Mouse (Mus musculus) CH12.LX (cell line): ENCODE measurements around the gene Hoxb5.

ENCODE experiments used
- BHLHE40 ChIP-seq: IDR thresholded peaks from 2 replicates; pipeline ENCODE4 v1.6.1; 2011; ENCODE audit warnings: mild to moderate bottlenecking, low read depth, low read length, improper control_type of control experiment
- CTCF ChIP-seq, 2 experiments: IDR thresholded peaks in 1 of 2; conservative IDR thresholded peaks in 1 of 2; 2 replicates each; pipeline ENCODE4 v1.5.1; 2011 to 2012; ENCODE audit warnings: low read depth in 2 of 2, low read length in 2 of 2, improper control_type of control experiment in 1 of 2, inconsistent platforms in 1 of 2, mild to moderate bottlenecking in 1 of 2, moderate library complexity in 1 of 2
- E2F4 ChIP-seq: IDR thresholded peaks from 2 replicates; pipeline ENCODE4 v1.6.1; 2011; ENCODE audit warnings: low read depth, low read length, improper control_type of control experiment; ENCODE audit not compliant: insufficient replicate concordance
- EP300 ChIP-seq: IDR thresholded peaks from 2 replicates; pipeline ENCODE4 v1.6.1; 2011; ENCODE audit warnings: low read length, improper control_type of control experiment
- JUN ChIP-seq: IDR thresholded peaks from 2 replicates; pipeline ENCODE4 v1.6.1; 2011; ENCODE audit warnings: low read depth, mild to moderate bottlenecking, low read length, improper control_type of control experiment, moderate library complexity; ENCODE audit not compliant: insufficient read depth
- KAT2A ChIP-seq: IDR thresholded peaks from 2 replicates; pipeline ENCODE4 v1.6.1; 2012; ENCODE audit warnings: low read length, improper control_type of control experiment, inconsistent platforms; ENCODE audit not compliant: insufficient replicate concordance
- MAFK ChIP-seq: IDR thresholded peaks from 2 replicates; pipeline ENCODE4 v1.6.1; 2011; ENCODE audit warnings: low read length, improper control_type of control experiment; ENCODE audit not compliant: insufficient replicate concordance
- MAX ChIP-seq: IDR thresholded peaks from 2 replicates; pipeline ENCODE4 v1.6.1; 2011; ENCODE audit warnings: low read length, improper control_type of control experiment
- POLR2AphosphoS2 ChIP-seq: IDR thresholded peaks from 2 replicates; pipeline ENCODE4 v1.6.1; 2011; ENCODE audit warnings: low read depth, low read length, improper control_type of control experiment
- RAD21 ChIP-seq: IDR thresholded peaks from 2 replicates; pipeline ENCODE4 v1.6.1; 2011; ENCODE audit warnings: low read depth, mild to moderate bottlenecking, low read length, improper control_type of control experiment, moderate library complexity
- ZC3H11A ChIP-seq: IDR thresholded peaks from 2 replicates; pipeline ENCODE4 v1.6.1; 2012; ENCODE audit warnings: low read depth, mild to moderate bottlenecking, inconsistent platforms, low read length, improper control_type of control experiment
- ZNF384 ChIP-seq: IDR thresholded peaks from 2 replicates; pipeline ENCODE4 v1.6.1; 2012; ENCODE audit warnings: low read depth, low read length, improper control_type of control experiment, inconsistent platforms

DNA sequence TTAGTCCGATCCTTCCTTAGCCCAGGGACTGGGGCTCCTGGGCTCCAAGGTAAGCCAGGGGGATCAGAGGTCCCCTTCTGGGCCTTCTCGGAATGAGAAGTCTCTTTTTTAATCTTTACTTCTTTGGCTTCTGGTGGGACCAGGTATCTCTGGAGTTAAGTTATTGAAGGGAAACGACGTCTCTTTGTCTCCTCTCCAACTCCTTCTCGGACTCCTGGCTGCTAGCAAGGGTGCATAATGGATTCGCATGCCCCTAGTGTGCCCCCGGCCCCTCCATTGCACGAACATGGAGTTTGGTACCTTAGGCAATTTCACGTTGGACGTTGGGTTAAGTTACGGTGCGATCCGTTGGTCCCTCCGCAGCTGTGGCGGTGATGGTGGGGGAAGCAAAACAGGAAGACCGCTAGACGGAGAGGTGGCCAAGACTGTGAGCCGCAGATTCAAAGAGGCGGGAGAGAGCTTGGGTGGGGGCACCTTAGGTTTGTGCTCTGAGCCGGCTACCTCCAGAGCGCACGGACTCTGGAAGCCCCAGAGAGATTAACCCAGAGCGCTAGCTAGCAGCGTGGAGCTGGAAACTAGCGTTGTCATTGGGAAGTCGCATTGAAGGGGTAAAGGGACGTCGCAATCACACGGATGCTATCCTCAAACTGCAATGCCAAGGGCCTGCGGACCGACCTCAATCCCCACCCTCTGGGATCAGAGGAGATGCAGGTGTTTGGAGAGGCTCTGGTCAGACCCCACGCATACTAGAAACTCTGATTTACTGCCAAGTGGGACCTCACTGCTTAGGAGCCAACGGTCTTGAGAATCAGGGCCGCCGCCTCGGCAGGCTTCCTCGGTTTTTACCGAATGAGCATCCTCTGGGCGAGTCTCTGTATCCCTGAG is 47.8 kb upstream of the Hoxb5 start:
- no peak for TF ChIP-seq CTCF (conservative IDR thresholded peaks at IDR 0.05 in 1 of 2, IDR thresholded peaks at IDR 0.05 in 1 of 2; ENCODE audit: low read depth in 2 of 2, low read length in 2 of 2)
- TF ChIP-seq POLR2AphosphoS2: no peak
- no peak for TF ChIP-seq JUN
- TF ChIP-seq E2F4: no peak
- no peak for TF ChIP-seq MAX
- TF ChIP-seq ZNF384: no peak
- no peak for TF ChIP-seq MAFK
- TF ChIP-seq RAD21: no peak
- no peak for TF ChIP-seq KAT2A
- TF ChIP-seq BHLHE40: no peak
- no peak for TF ChIP-seq EP300
- no peak for TF ChIP-seq ZC3H11A
